Mouse (Mus musculus) CH12.LX (cell line): ENCODE measurements around the gene Snrnp35. TPM values are rescaled to one million over a fixed set of nuclear protein-coding genes. Genes with fewer than 3 reads are reported as not detected.

Experiments used
- DNase-seq: peaks from one replicate; pipeline ENCODE4 v3.0.0-alpha.2; 2013; ENCODE audit errors: extremely low read depth
- H3K27ac ChIP-seq: 2 replicates; pipeline ENCODE4 v1.5.1; 2012; ENCODE audit warnings: low read depth, mild to moderate bottlenecking, control low read depth, moderate library complexity; ENCODE audit not compliant: insufficient read depth
- H3K27me3 ChIP-seq: replicated peaks from 2 replicates; pipeline ENCODE3; 2012; ENCODE audit warnings: inconsistent platforms
- H3K36me3 ChIP-seq, 2 experiments: replicated peaks in 1 of 2; 2 replicates each; pipeline versions ENCODE3 to v1.6.1; 2012; ENCODE audit warnings: inconsistent platforms in 1 of 2, low read length in 1 of 2, mild to moderate bottlenecking in 1 of 2, mixed read lengths in 1 of 2, moderate library complexity in 1 of 2; ENCODE audit not compliant: control insufficient read depth in 1 of 2, insufficient read depth in 1 of 2
- H3K4me1 ChIP-seq, 2 experiments: 2 replicates each; pipeline ENCODE4 v1.6.1; 2012; ENCODE audit warnings: inconsistent platforms in 1 of 2, moderate library complexity in 1 of 2; ENCODE audit not compliant: insufficient read depth in 2 of 2, control insufficient read depth in 1 of 2
- H3K4me2 ChIP-seq: 2 replicates; pipeline ENCODE4 v1.6.1; 2012; ENCODE audit warnings: low read depth, mild to moderate bottlenecking, control low read depth; ENCODE audit not compliant: poor library complexity, insufficient read depth, severe bottlenecking
- H3K4me3 ChIP-seq, 3 experiments: fragments of 150-350 bp in 1 of 3; sonication (generic) in 1 of 3; replicated peaks in 1 of 3; 2 replicates each; pipeline versions ENCODE3 to v1.5.1; 2011 to 2012; ENCODE audit warnings: low read depth in 2 of 3, low read length in 2 of 3, mild to moderate bottlenecking in 2 of 3, moderate library complexity in 2 of 3, control low read depth in 1 of 3, improper control_type of control experiment in 1 of 3, inconsistent platforms in 1 of 3, mixed read lengths in 1 of 3; ENCODE audit not compliant: poor library complexity in 1 of 3
- H3K79me2 ChIP-seq: replicated peaks from 2 replicates; pipeline ENCODE4 v1.6.1; 2012; ENCODE audit warnings: mild to moderate bottlenecking, moderate library complexity; ENCODE audit not compliant: control insufficient read depth, poor library complexity, insufficient read depth, severe bottlenecking; ENCODE audit errors: extremely low read depth
- H3K9ac ChIP-seq: 2 replicates; pipeline ENCODE4 v1.6.1; 2012; ENCODE audit warnings: low read depth, mild to moderate bottlenecking, control low read depth, moderate library complexity; ENCODE audit not compliant: insufficient read depth
- H3K9me3 ChIP-seq: replicated peaks from 2 replicates; pipeline ENCODE3; 2012; ENCODE audit warnings: low read length, inconsistent platforms, mixed read lengths
- BHLHE40 ChIP-seq: IDR thresholded peaks from 2 replicates; pipeline ENCODE4 v1.6.1; 2011; ENCODE audit warnings: mild to moderate bottlenecking, low read depth, low read length, improper control_type of control experiment
- CHD2 ChIP-seq: IDR thresholded peaks from 2 replicates; pipeline ENCODE4 v1.6.1; 2011; ENCODE audit warnings: low read length, improper control_type of control experiment
- CTCF ChIP-seq, 2 experiments: IDR thresholded peaks in 1 of 2; conservative IDR thresholded peaks in 1 of 2; 2 replicates each; pipeline ENCODE4 v1.5.1; 2011 to 2012; ENCODE audit warnings: low read depth in 2 of 2, low read length in 2 of 2, improper control_type of control experiment in 1 of 2, inconsistent platforms in 1 of 2, mild to moderate bottlenecking in 1 of 2, moderate library complexity in 1 of 2
- E2F4 ChIP-seq: IDR thresholded peaks from 2 replicates; pipeline ENCODE4 v1.6.1; 2011; ENCODE audit warnings: low read depth, low read length, improper control_type of control experiment; ENCODE audit not compliant: insufficient replicate concordance
- EP300 ChIP-seq: IDR thresholded peaks from 2 replicates; pipeline ENCODE4 v1.6.1; 2011; ENCODE audit warnings: low read length, improper control_type of control experiment
- ETS1 ChIP-seq: conservative IDR thresholded peaks from 2 replicates; pipeline ENCODE4 v1.6.1; 2012; ENCODE audit warnings: low read depth, mild to moderate bottlenecking, inconsistent platforms, low read length, improper control_type of control experiment, moderate library complexity
- GABPA ChIP-seq: IDR thresholded peaks from 2 replicates; pipeline ENCODE4 v1.6.1; 2012; ENCODE audit warnings: low read depth, low read length, improper control_type of control experiment, inconsistent platforms; ENCODE audit not compliant: insufficient replicate concordance
- HCFC1 ChIP-seq: IDR thresholded peaks from 2 replicates; pipeline ENCODE4 v1.6.1; 2012; ENCODE audit warnings: low read depth, mild to moderate bottlenecking, inconsistent platforms, low read length, improper control_type of control experiment
- KAT2A ChIP-seq: IDR thresholded peaks from 2 replicates; pipeline ENCODE4 v1.6.1; 2012; ENCODE audit warnings: low read length, improper control_type of control experiment, inconsistent platforms; ENCODE audit not compliant: insufficient replicate concordance
- MAFK ChIP-seq: IDR thresholded peaks from 2 replicates; pipeline ENCODE4 v1.6.1; 2011; ENCODE audit warnings: low read length, improper control_type of control experiment; ENCODE audit not compliant: insufficient replicate concordance
- MXI1 ChIP-seq: IDR thresholded peaks from 2 replicates; pipeline ENCODE4 v1.6.1; 2011; ENCODE audit warnings: mild to moderate bottlenecking, low read depth, low read length, improper control_type of control experiment
- MYC ChIP-seq: IDR thresholded peaks from 2 replicates; pipeline ENCODE4 v1.6.1; 2011; ENCODE audit warnings: low read depth, mild to moderate bottlenecking, improper control_type of control experiment, low read length
- NRF1 ChIP-seq: IDR thresholded peaks from 2 replicates; pipeline ENCODE4 v1.6.1; 2014; ENCODE audit warnings: low read depth, mild to moderate bottlenecking, inconsistent platforms, low read length, improper control_type of control experiment, moderate library complexity
- RAD21 ChIP-seq: IDR thresholded peaks from 2 replicates; pipeline ENCODE4 v1.6.1; 2011; ENCODE audit warnings: low read depth, mild to moderate bottlenecking, low read length, improper control_type of control experiment, moderate library complexity
- RCOR1 ChIP-seq: conservative IDR thresholded peaks from 2 replicates; pipeline ENCODE4 v1.6.1; 2012; ENCODE audit warnings: low read depth, mild to moderate bottlenecking, inconsistent platforms, low read length, improper control_type of control experiment
- SIN3A ChIP-seq: IDR thresholded peaks from 2 replicates; pipeline ENCODE4 v1.6.1; 2012; ENCODE audit warnings: low read length, improper control_type of control experiment, inconsistent platforms
- SMC3 ChIP-seq: IDR thresholded peaks from 2 replicates; pipeline ENCODE4 v1.6.1; 2011; ENCODE audit warnings: low read depth, low read length, improper control_type of control experiment
- UBTF ChIP-seq: IDR thresholded peaks from 2 replicates; pipeline ENCODE4 v1.6.1; 2012; ENCODE audit warnings: low read depth, mild to moderate bottlenecking, inconsistent platforms, low read length, improper control_type of control experiment, moderate library complexity
- USF1 ChIP-seq: IDR thresholded peaks from 2 replicates; pipeline ENCODE4 v1.6.1; 2014; ENCODE audit warnings: low read depth, mild to moderate bottlenecking, inconsistent platforms, low read length, improper control_type of control experiment
- ZC3H11A ChIP-seq: IDR thresholded peaks from 2 replicates; pipeline ENCODE4 v1.6.1; 2012; ENCODE audit warnings: low read depth, mild to moderate bottlenecking, inconsistent platforms, low read length, improper control_type of control experiment
- dilution Hi-C: fragments of 300-500 bp; cut with MboI; formaldehyde crosslinking; loops from 2 replicates; pipeline ENCODE4 v1.14.3; 2020; ENCODE audit warnings: low sequenced_read_pairs; ENCODE audit not compliant: extremely low pct_unique_long_range_greater_than_20kb, extremely low pct_ligation_motif_present
- in situ Hi-C: fragments of 300-500 bp; cut with MboI; formaldehyde crosslinking; loops from 3 replicates; pipeline ENCODE4 v1.14.3; 2019; ENCODE audit warnings: low sequenced_read_pairs, low pct_ligation_motif_present, low pct_unique_long_range_greater_than_20kb, mixed read lengths
- polyA plus RNA-seq: library from polyadenylated mRNA; unstranded; fragments of >175 nt; gene quantifications from 2 replicates; pipeline ENCODE4 v1.2.1, GENCODE M21; 2012; ENCODE audit warnings: low read depth; ENCODE audit not compliant: insufficient read length
- total RNA-seq, 2 experiments: library from RNA; depleted of rRNA; stranded (reverse); fragments of 300-350 nt in 1 of 2; fragments of >200 nt in 1 of 2; gene quantifications; 2 replicates each; pipeline ENCODE4 v1.2.3; 2012 to 2014

Gene Snrnp35
- total and polyA plus RNA-seq, 3 experiments: 13.9 to 29.0 (median 27.4) TPM

DNA sequence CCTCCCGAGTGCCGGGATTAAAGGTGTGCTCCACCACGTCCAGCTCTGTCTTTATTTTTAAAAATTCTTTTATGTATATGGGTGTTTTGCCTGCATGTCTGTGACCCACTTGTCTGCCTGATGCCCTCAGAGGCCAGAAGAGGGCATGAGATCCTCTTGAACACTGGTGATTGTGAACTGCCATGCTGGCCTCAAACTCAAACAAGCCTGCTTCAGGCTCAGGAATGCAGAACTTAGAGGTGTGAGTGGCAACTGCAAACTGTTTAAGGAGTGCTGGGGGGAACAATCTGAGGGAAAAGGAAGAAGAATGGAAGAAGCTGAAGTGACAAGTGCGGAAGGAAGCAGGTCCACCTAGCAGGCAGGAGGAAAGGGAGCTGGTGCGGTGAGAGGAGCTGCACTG, 44.7 kb upstream of the Snrnp35 start:
- dilution Hi-C loops (no loop called here), in situ Hi-C loops (loop anchor here (5.0 to 25.0 kb wide), 3 partner anchors 39 to 424 kb away; partner anchors contain the start of genes Ccdc92, Rilpl1, Rilpl2 and Zfp664)
- peak; percentile 64 for DNase-seq
- Histone ChIP-seq H3K4me2 (peak overlapping the region; percentile 97), H3K36me3 (peaks cover 4 to 12% of the 10 kb centered on the region in 2 experiments), H3K79me2 (peaks cover 24% of the 10 kb centered on the region), H3K9me3 (no peaks in the 10 kb centered on the region), H3K27me3 (no peaks in the 10 kb centered on the region), H3K4me1 (peaks cover 13 to 34% of the 10 kb centered on the region in 2 experiments), H3K27ac (peak overlapping the region; percentile 28; the same call in 1 of the 2 replicates), H3K4me3 (peak overlapping the region in 1 of 3 experiments; percentile 3), H3K9ac (peak overlapping the region; percentile 83)
- no peak for TF ChIP-seq EP300
- 0 out of 2 replicates have a peak, but pooled peaks have one; percentile 10 for TF ChIP-seq HCFC1
- TF ChIP-seq RAD21: peak; percentile 71
- peak in 1 of 2 experiments; percentile 74; a peak in 2 of 4 replicates for TF ChIP-seq CTCF (conservative IDR thresholded peaks at IDR 0.05 in 1 of 2, IDR thresholded peaks at IDR 0.05 in 1 of 2; ENCODE audit: low read depth in 2 of 2, low read length in 2 of 2)
- peak; percentile 79 for TF ChIP-seq SMC3
- peak; percentile 35; the same call in 1 of the 2 replicates for TF ChIP-seq MXI1
- TF ChIP-seq MAFK: no peak
- TF ChIP-seq MYC: peak; percentile 31; the same call in 1 of the 2 replicates

- in situ Hi-C loops: loop anchor here (5.0 to 25.0 kb wide), 3 partner anchors 39 to 424 kb away; partner anchors contain the start of genes Ccdc92, Rilpl1, Rilpl2 and Zfp664
- H3K79me2 ChIP-seq: peaks cover 27% of the 10 kb centered on the region
- peak overlapping the region; percentile 57 to 87 (median 62) for H3K4me3 ChIP-seq
- H3K27ac ChIP-seq: peak overlapping the region; percentile 28; the same call in 1 of the 2 replicates
- no peaks in the 10 kb centered on the region for H3K27me3 ChIP-seq
- H3K4me2 ChIP-seq: peak overlapping the region; percentile 97
- dilution Hi-C loops: no loop called here
- H3K4me1 ChIP-seq: peaks cover 10 to 31% of the 10 kb centered on the region in 2 experiments
- TF ChIP-seq UBTF: no peak
- no peak for TF ChIP-seq ETS1
- no peak for TF ChIP-seq MAFK
- TF ChIP-seq RCOR1: no peak
- TF ChIP-seq NRF1: no peak
- TF ChIP-seq CHD2: no peak
- TF ChIP-seq BHLHE40: no peak
- TF ChIP-seq KAT2A: no peak
- no peak for TF ChIP-seq E2F4
- no peak for TF ChIP-seq EP300
- TF ChIP-seq ZC3H11A: no peak
- no peak for TF ChIP-seq USF1
- TF ChIP-seq GABPA: no peak
- TF ChIP-seq MXI1: no peak
- TF ChIP-seq SIN3A: no peak
- TF ChIP-seq, all 38 proteins: peak for 0
- DNase-seq: no peak
- no peaks in the 10 kb centered on the region for H3K9me3 ChIP-seq
- peaks cover 4 to 14% of the 10 kb centered on the region in 2 experiments for H3K36me3 ChIP-seq
- peak overlapping the region; percentile 83 for H3K9ac ChIP-seq
Measured at GRCm38 (mm10) chr5:124438746-124439145, 44.2 kb upstream of the Snrnp35 start.
